Mouse (Mus musculus) mouse embryonic stem cell (cell line): Measurements from ENCODE around the gene Capn11.
"Not testable (repeated sequence)": the region's sequence is repeated elsewhere in the genome, so short reads cannot be mapped to it uniquely, and the experiment has no call there.

ENCODE experiments used
- in situ Hi-C, 2 experiments: fragments of 300-500 bp; cut with MboI; formaldehyde crosslinking; loops; 1 replicate in 1 of 2; 3 replicates in 1 of 2; pipeline ENCODE4 v1.14.3; 2019 to 2020; ENCODE audit warnings: low sequenced_read_pairs in 2 of 2, low pct_unique_long_range_greater_than_20kb in 1 of 2, mixed read lengths in 1 of 2; ENCODE audit not compliant: unreplicated experiment in 1 of 2

The Capn11 gene

DNA sequence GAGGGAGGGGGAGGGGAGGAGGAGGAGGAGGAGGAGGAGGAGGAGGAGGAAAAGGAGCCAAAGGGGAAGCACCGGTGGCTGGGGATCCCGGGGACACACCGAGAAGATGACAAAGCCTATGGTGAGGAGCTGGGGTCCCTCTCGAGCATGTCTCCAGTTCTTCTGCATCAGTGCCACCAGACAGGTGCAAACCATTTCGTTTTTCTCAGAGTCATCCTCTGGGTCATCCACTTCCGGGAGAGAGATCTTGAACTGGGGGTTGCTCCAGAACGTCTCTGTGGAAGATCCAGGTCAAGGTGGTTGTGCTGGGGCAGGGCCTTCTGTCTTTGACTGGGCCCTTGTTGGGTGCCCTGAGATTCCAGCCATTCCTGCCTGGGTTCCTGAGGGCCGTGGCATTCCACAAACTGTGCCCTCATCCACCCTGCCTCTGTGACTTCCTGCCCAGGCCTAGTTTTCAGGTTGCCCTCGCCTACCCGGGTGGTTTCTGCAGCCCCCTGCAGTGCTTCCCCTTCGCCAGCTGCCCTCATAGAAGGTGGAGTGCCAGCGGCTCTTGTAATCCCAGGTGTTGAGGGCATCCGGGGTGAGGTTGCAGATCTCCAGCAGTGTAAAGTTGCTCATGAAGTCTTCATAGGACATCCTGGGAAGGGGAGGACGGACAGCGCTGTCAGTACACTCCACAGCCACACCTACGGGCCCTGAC is 20.4 kb downstream of the Capn11 start:
- in situ Hi-C loops: no loop called here

DNA sequence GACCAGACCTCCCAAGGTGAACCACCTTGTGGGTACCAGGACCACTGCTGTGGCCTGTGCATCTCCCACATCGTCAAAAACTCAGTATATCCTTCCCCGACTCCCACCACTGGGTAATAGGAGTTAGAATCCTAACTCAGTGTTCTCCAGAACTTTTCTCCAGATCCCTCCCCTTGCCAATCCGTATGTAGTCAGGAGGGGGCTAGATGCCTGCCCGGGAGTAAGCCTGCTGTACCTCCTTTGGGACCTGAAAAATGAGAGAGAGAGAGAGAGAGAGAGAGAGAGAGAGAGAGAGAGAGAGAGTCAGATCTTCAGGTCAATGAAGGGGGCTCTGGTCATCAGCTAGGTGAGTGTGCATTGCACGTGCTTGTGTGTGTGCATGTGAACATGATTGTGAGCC is 25.1 kb downstream of the Capn11 start:
- in situ Hi-C loops: no loop called here

DNA sequence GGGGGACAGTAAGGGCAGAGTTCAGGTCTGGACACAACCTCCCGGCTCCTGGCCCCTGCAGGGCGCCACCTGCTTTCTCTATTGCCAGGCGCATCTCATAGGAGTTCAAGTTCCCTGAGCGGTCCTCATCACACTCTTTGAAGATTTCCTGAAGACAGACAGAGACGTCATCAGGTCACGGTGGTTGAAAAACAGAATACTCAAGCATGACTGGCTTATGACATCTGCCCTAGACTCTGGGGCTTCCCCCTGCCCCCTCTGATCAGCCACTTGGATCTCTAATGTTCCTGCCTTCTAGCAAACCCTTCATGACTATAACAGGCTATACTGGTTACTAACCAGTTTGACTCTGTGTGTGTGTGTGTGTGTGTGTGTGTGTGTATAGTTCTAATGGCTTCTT is 27.2 kb downstream of the Capn11 start:
- in situ Hi-C loops: no loop called here

DNA sequence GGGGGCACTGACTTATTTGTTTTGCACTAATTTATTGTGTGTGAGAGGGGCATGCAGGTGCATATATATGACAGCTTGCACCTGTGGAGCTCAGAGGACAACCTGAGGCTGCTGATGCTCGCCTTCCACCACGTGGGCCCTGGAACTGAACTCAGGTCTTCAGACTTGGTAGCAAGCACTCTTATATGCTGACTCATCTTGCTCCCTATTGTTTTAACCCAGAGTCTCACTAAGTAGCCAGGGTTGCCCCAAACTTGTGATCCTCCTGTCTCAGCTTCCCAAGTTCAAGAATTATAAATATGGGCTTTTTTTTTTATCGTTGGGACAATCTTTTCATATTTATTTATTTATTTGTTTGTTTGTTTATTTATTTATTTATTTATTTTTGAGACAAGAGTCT is 28.1 kb downstream of the Capn11 start:
- in situ Hi-C loops: no loop called here

DNA sequence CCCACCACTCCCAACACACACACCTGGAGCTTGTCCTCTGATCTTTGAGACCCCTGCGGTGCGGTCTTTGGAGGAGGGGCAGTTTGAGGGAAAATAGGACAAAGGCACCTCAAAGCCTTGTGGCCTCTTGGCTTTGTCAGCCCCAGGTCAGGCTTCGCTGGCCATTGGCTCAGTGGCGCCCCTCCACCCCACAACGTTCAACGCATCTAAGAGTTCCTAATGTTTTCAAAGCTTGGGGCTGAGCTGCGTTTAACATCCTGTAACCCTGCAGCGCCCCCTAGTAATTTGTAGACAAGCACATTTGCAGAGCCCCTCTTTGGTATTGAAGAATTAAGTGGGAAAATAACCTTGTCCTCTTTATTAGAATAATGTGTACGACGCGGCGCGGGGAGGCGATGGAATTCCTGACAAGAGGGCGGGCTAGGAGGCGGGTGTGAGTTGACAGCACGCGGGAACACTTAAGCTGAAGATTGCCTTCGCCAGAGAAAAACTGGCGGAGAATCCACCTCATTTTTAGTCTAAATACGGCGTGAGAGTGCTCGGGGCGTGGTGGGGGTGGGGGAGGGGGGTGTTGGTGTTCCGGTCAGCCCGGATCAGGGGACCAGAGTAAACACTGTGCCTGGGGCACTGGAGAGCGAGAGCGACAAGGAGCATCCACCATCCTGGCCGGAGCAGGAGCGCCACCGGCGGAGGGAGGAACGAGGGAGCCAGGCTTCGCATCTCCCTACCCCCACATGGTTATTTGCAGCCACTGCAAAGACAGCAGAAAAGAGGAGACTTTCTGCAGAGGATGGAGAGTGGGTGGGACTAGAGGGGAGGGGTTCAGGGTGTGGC is 29.0 kb downstream of the Capn11 start:
- in situ Hi-C loops: loop anchor here (5.0 kb wide), 1 partner anchor 43 kb away; no protein-coding TSS in a partner anchor

DNA sequence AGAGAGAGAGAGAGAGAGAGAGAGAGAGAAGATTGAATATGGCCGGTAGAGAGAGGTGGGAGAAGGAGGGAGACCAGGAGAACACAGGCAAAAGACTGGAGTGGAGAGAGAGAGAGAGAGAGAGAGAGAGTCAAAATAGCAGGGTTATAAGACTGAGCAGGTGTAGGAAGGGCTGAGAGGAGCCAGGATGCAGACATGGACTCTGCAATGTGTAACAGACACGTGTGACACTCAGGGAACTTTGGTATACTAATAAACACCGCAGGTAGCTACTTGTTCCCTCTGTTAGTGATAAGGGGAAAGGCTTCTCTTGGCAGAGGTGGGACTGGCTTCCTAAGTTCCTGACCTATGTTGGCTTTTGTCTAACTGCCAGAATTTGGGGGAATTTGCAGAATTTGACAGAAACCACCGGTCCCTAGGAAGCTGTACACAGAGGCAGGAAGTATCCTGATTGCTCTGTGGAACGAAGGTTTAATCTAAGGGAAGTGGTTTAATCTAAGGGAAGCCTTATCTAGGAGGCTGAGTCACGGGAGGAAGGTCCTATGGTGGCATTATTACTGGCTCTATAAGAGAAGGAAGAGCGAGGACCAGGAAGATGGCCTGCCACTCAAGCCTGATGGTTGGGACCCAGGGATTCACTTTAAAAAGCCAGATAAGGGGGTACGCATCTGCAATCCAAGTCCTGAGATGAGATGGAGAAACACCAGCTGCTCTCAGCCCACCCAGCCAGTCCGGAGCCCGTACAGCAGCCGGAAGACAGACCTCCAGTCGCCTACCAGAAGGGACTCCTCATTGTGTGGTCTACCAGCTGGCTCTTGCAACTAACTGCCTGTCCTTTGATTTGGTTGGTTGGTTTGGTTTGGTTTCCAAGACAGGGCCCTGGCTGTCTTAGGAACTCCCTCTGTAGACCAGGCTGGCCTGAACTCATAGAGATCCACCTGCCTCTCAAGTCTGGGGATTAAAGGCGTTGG is 30.0 kb downstream of the Capn11 start:
- in situ Hi-C loops: loop anchor here (5.0 kb wide), 1 partner anchor 42 kb away; no protein-coding TSS in a partner anchor

DNA sequence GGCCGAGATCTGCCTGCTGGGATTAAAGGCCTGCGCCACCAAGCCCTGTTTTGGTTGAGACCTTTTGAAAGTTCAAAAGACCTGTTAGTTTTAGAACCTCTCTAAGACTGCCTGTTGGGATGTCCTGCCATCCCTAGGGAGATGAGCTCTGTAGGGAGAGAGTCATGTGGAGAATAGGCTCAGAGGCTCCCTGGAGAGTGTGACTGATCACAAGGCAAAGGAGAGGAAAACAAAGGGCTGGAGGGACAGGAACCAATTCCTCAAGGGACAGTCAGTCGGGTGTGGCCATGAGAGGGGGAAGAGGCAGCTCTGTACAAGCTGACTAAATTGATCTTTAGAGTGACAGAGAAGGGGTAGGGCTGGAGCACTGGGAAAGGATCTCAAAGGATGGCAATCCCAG is 31.0 kb downstream of the Capn11 start:
- in situ Hi-C loops: loop anchor here (5.0 kb wide), 1 partner anchor 41 kb away; no protein-coding TSS in a partner anchor

DNA sequence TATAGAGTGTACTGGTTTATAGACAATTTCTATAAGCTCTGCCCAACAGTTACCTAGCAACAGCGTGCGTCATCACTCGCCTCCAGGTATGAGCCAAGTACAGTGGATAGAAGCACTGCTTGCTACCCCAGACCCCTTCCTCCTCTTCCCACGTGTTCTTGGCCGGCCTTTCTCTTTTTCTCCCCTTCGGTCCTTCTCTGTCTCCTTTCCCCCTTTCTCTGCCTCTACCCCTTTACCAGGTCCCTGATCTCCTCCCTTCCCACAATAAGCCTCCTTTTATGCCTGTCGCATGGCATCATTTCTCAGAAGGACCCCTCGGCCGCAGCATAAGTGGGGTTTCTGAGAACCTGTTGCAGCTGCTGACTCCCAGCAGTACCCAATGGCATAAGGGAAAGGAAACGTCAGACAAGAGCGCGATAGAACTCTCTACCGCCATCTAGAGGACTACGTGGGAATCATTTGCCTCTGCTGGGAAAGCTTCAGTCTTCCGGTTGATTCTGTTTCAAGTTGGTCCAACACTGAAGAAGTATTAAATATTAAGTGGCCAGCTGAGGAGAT is 32.5 kb downstream of the Capn11 start:
- in situ Hi-C loops: loop anchor here (5.0 kb wide), 1 partner anchor 39 kb away; no protein-coding TSS in a partner anchor

DNA sequence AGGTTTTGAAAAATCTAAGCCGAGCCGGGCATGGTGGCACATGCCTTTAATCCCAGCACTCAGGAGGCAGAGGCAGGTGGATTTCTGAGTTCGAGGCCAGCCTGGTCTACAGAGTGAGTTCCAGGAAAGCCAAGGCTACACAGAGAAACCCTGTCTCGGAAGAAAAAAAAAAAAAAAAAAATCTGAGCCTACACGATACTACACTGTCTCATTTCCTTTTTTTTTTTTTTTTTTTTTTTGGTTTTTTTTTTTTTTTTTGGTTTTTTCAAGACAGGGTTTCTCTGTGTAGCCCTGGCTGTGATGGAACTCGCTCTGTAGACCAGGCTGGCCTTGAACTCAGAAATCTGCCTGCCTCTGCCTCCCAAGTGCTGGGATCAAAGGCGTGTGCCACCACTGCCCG is 35.7 kb downstream of the Capn11 start:
- in situ Hi-C loops: not testable (repeated sequence)

DNA sequence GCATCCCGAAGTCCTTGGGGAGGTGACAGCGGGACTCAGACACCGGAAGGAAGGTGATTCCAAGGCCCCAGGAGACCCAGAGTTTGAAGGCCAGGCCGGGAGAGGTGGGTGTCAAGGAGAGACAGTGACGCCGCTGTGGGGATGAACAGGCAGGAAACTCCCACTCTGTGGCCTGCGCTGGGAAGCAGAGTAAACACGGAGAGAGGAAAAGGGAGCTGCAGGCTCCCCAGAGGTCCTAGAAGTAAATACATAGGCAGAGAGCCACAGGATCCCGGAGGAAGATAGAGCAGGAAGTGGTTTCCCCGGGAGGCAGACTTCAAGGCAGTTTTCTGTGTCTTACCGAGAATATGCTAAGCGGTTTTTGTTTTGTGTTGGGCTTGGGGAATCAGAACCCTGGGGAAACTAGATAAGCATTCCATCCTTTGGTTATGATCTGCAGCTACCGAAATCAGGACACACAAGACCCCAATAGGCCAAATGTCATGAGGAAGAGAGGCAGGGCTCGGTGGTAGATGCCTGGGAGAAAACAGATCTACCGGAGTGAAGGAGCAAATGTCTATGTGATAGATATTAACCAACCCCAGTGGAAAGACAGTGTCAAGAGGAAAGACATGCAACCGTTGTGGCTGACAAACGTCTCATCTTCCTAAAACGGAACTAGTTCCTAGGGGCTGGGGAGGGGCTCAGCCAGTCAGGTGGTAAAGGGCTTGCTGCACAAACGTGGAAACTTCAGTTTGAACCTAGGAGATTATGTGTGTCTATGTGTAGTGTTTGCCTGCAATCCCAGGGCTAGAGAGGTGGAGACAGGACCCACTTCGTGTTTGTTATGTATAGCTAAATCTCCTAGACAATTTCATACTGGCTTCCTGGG is 39.5 kb downstream of the Capn11 start:
- in situ Hi-C loops: no loop called here

DNA sequence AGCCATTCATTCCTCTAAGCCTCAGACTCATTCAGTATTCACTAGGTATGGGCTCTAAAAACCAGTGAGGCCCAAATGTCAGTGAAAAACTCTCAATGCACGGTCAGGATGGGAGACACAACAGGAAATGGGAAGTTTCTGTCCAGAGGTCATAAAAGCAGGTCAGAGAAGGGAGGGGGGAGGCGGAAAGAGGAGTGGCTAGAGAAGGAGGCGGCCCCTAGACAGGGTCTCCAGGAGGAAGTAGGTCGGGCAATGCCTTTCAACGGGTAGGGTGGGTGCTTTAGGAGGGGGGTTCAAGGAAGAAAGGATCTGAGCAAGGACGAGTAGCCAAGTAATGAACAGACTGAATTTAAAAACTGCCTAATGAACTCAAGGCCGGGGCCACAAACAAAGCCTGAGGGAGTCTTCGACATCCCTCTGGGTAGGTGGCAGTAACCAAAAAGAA is 40.2 kb downstream of the Capn11 start:
- in situ Hi-C loops: no loop called here

DNA sequence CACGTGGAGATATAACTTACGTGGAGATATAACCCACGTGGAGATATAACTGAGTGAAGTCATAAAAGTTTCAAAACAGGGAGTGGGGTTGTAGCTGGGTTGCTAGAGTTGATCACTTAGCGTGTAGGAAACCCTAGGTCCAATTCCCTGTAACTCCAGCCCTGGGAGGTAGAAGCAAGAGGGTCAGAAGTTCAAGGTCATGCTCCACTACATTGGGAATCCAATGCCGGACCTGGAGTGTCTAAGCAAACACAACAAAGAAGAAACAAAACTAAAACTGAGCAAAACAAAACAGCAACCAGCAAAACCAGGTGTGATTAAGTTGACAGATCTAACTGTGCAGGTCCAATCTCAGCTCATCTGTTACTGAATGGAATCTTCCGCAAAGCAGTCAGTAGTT is 41.5 kb downstream of the Capn11 start:
- in situ Hi-C loops: no loop called here

DNA sequence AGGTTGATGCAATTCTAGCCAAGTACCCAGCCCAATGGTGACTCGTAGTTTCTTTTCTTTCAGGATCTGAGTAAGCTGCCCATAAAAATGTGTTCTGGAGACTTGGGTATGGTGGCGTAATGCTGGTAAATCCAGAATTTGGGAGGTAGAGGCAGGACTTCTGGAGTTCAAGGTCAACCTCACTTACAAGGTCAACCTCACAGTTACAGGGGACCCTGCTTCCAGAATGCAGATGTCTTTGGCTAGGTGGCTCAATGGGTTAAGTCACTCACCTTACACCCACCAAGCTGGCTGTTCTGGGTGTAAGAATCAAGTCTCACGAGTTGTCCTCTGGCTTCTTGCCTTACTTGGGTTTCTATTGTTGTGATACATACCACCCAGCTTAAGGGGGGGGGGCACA is 42.4 kb downstream of the Capn11 start:
- in situ Hi-C loops: no loop called here

DNA sequence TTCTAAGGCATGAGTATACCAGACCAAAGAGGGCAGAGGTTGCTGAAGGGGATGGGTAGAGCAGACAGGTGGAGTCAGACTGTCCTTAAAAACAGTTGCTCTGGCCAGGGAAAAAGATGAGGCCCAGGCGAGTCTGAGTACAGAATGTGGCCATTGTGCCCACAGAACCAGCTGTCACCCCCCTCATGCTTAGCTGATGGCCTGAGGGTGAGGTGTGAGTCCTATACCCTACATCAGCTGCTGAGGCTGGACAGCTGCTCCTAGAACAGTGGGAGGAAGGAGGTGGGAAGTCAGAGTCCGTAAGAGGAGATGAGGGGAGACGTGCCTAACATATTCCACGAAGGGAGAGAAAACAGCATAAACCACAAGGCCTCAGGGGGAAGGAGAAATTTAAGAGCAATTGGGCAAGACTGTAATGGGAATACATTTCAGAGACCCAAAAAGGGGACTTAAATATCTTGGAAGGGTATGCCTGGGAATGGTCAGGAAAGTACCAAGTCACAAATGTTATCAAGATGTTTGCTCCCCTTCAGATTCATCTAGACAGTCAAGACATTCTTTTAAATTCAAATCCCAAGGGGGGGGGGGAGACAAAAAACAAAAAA is 43.0 kb downstream of the Capn11 start:
- in situ Hi-C loops: no loop called here

DNA sequence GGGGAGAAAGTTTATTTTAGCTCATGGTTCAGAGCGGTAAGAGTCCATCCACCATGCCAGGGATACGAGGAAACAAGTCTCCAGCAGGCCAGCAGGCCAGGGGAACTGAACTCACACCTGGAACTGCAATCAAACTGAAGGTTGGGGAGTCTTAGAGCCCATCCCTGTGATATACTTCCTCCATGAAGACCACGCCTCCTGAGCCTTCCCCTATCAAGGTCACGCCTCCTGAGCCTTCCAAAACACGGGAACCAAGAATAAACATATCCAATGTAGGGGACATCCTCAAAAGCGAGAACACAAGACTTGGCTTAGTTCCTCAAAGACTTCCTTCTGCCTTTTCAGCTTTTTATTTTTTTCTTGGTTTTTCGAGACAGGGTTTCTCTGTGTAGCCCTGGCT is 46.2 kb downstream of the Capn11 start:
- in situ Hi-C loops: no loop called here

DNA sequence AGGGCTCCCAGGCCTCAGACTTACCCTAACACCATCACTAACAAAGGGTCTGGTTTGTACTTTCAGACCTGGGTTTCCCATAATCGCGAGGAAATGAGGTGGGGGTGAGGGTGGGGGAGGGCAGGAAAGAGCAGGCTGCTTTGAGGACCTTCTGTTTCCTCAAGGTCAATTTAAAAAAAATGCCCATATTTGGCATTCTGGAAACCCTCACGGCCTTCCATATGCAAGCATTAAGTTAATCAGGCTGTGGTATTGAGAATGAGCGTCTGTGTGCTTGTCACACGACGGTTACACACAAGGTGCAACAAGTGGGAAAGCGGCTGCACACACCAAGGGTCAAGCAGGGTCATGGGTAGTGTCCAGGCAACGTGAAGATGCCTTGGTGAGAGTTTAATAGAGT is 47.1 kb downstream of the Capn11 start:
- in situ Hi-C loops: no loop called here
